Comparison of ENCODE assay signal across 22 mouse cellular contexts in the genomic region with DNA sequence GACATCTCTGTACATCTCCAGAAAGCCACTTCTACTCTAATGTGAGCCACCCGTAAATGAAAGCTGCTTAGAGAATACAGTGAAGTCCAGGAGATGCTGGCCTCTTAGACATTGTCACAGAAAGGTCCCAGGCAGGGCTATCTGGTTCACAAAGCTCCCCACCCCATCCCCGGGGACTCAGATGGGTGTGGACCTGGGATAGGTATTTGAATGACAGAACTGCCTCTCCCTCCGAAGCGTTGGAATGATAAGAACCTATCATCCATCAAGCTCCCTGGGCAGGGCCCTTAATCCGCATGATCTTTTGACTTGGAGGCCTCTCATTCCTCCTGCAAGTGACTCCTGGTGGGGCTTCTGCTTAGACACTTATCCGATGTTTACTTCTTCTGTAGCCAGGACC. TPM values are rescaled to one million over a fixed set of nuclear protein-coding genes. Genes with fewer than 3 reads are reported as not detected.
"Had no signal": no experiment of that assay in that cellular context is flagged by ENCODE, and none has a peak within 500 bp of the region (broad histone marks: within the 10 kb centered on the region; RNA-seq: fewer than 3 reads in every experiment).

No protein-coding gene starts in this region.

- H3K27me3 ChIP-seq: intestine, embryonic 15.5 days; midbrain, embryonic 12.5 days; midbrain, embryonic 15.5 days; neural tube, embryonic 12.5 days; neural tube, embryonic 15.5 days had no signal

- ATAC-seq: intestine, embryonic 15.5 days; liver, postnatal 0 days; lung, postnatal 0 days; midbrain, embryonic 15.5 days had no signal

- H3K4me3 ChIP-seq: intestine, embryonic 15.5 days; midbrain, embryonic 12.5 days; midbrain, embryonic 15.5 days; neural tube, embryonic 12.5 days; neural tube, embryonic 15.5 days had no signal

- H3K9me3 ChIP-seq: intestine, embryonic 15.5 days; midbrain, embryonic 12.5 days; midbrain, embryonic 15.5 days; neural tube, embryonic 12.5 days; neural tube, embryonic 15.5 days had no signal

- H3K9ac ChIP-seq: intestine, embryonic 15.5 days; liver, embryonic 14.5 days; liver, postnatal 0 days; lung, embryonic 14.5 days; midbrain, embryonic 12.5 days; midbrain, embryonic 15.5 days; neural tube, embryonic 12.5 days; neural tube, embryonic 15.5 days had no signal

- H3K27ac ChIP-seq: intestine, embryonic 15.5 days; liver, embryonic 14.5 days; macrophage; midbrain, embryonic 12.5 days; midbrain, embryonic 15.5 days; neural tube, embryonic 12.5 days; neural tube, embryonic 15.5 days had no signal

- DNase-seq: kidney, adult 18-20 months; kidney, adult 9 months; kidney, postnatal 14 days; kidney, postnatal 4 days; liver, postnatal 0 days; lung, embryonic 14.5 days; right cerebral cortex, adult 18-20 months; right cerebral cortex, postnatal 14 days; spleen, adult 18-20 months; thymus, adult 2 months; thymus, postnatal 14 days; thymus, postnatal 4 days had no signal

- H3K4me2 ChIP-seq: intestine, embryonic 15.5 days; liver, embryonic 11.5 days; lung, embryonic 14.5 days; midbrain, embryonic 12.5 days; midbrain, embryonic 15.5 days; neural tube, embryonic 12.5 days; neural tube, embryonic 15.5 days had no signal

- H3K36me3 ChIP-seq: intestine, embryonic 15.5 days; midbrain, embryonic 12.5 days; midbrain, embryonic 15.5 days; neural tube, embryonic 12.5 days; neural tube, embryonic 15.5 days had no signal

RNA-seq across cellular contexts. Expression of a gene that starts 27.9 kb away (rescaled TPM):
- total RNA-seq: megakaryocyte, adult 5-6 weeks had no signal
- polyA plus RNA-seq: macrophage had no signal

RNA-seq across cellular contexts. Expression of a gene that starts 33.3 kb away (rescaled TPM):
- polyA plus RNA-seq: macrophage had no signal
